Mouse (Mus musculus): ENCODE measurements around the gene Tle4. TPM values are rescaled to one million over a fixed set of nuclear protein-coding genes. Genes with fewer than 3 reads are reported as not detected.
A peak's percentile ranks its signal among the peaks of the same experiment; 100 is the strongest.
"Not testable (repeated sequence)": the region's sequence is repeated elsewhere in the genome, so short reads cannot be mapped to it uniquely, and the experiment has no call there.

Tle4 gene
- polyA plus RNA-seq (2014; fragmentation: Nextera tagmentation; extraction: Ambion mirVana): 17.5 and 21.1 TPM in 2 replicates

DNA sequence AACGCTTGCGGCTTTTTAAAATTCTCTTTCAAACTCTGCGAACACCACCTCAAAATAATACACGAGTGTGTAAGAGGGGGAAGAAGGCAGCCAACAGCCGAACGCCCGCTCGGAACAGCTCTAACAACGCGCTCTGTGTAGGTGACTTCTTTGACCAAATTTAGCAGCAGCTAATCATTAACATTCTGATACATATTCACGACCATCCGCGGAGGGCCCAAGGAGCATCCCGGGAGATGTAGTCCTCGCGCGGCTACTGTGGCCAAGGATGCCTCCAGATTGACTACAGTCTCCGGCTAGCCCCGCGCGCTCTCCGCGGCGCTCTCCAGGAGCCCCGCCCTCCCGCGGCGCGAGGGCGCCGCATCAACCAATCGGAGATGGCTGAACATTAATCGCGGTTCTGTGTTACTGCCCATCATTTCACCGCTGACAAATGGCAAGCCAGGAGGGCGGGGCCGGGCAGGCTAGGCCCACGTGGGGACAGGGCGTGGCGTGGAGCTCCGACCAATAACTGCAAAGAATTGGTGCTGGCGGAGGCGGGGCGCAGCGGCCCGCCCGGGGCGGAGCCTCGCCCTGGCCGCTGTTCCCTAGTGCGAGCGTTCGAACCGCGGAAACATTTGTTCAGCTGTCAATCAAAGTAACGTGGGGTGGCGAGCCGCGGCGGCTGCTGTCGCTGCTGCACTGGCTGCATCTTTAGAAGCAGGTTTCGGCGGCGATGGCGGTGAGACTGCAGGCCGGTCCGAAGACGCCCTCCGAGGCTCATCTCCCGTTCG, at the start of gene Tle4:
Gene Tle4 (minus strand): TSS at position 135 of the 773 bp plus-strand sequence.
- Histone ChIP-seq H3K27ac (ENCODE audit: low read length) (peak within 1 kb of the TSS; percentile 96), H3K4me2 (replicated peaks; ENCODE audit: low read depth, low read length) (peak within 1 kb of the TSS; percentile 73), H3K4me3 (ENCODE audit: low read depth, low read length) (peak within 1 kb of the TSS; percentile 89), H3K9me3 (ENCODE audit: control insufficient read depth, low read depth, low read length) (no peaks in the 10 kb centered on the region), H3K27me3 (ENCODE audit: control insufficient read depth, insufficient read depth, low read length) (no peaks in the 10 kb centered on the region), H3K36me3 (ENCODE audit: control insufficient read depth, insufficient read depth, low read length) (no peaks in the 10 kb centered on the region), H3K9ac (replicated peaks; ENCODE audit: low read depth, low read length) (peak within 1 kb of the TSS; percentile 90), H3K4me1 (ENCODE audit: control insufficient read depth, insufficient read depth, low read length) (peaks cover 4% of the 10 kb centered on the region; the same call in 1 of the 2 replicates)
- peak; percentile 98 for ATAC-seq (ENCODE audit: insufficient number of reproducible peaks, insufficient read depth, low FRiP score, low read depth)
- under 1% methylated on average over 71 of the region's 71 CpGs for WGBS

DNA sequence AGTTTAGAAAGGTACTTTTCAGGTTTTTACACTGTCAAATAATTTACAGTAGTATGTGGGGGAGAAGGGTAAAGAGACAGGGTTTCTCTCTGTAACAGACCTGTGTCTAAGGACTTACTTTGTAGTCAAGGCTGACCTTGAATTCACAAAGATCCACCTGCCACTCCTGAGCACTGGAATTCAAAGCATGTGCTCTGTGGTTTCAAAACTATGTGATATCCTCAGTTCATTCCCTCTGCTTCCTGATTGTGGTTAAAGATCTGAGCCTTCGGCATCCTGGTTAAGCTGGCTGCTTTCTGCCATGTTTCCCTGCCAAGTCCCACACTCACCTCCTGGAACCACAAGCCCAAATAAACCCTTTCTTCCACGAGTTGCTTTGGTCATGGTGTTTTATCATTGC, 47.8 kb upstream of the Tle4 start:
- Histone ChIP-seq H3K27ac (ENCODE audit: low read length) (no peak overlapping the region), H3K4me3 (ENCODE audit: low read depth, low read length) (no peak overlapping the region), H3K36me3 (ENCODE audit: control insufficient read depth, insufficient read depth, low read length) (no peaks in the 10 kb centered on the region), H3K27me3 (ENCODE audit: control insufficient read depth, insufficient read depth, low read length) (no peaks in the 10 kb centered on the region), H3K9me3 (ENCODE audit: control insufficient read depth, low read depth, low read length) (no peaks in the 10 kb centered on the region), H3K9ac (replicated peaks; ENCODE audit: low read depth, low read length) (no peak overlapping the region), H3K4me2 (replicated peaks; ENCODE audit: low read depth, low read length) (no peak overlapping the region), H3K4me1 (ENCODE audit: control insufficient read depth, insufficient read depth, low read length) (no peaks in the 10 kb centered on the region)
- ATAC-seq (ENCODE audit: insufficient number of reproducible peaks, insufficient read depth, low FRiP score, low read depth): no peak
- 66% methylated on average over 2 of the region's 2 CpGs for WGBS

DNA sequence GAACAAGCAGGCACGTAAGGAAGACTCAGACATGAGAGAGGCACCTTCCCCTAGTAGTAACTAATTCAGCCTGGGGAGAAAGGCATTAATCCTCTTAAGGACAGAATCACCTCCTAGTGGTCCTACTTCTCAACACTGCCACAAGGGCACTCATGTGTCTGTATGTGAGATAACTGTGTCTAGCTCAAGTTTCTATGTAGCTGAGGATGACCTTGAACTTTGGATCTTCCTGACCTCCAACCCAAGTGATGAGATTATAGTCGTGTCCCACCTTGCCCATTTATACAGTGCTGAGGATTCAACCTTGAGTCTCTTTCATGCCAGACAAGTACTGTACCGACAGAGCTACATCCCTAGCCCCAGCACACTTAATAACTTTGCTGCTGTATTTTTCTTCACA, 46.9 kb upstream of the Tle4 start:
- Histone ChIP-seq H3K4me3 (ENCODE audit: low read depth, low read length) (no peak overlapping the region), H3K27ac (ENCODE audit: low read length) (no peak overlapping the region), H3K27me3 (ENCODE audit: control insufficient read depth, insufficient read depth, low read length) (no peaks in the 10 kb centered on the region), H3K9ac (replicated peaks; ENCODE audit: low read depth, low read length) (no peak overlapping the region), H3K4me1 (ENCODE audit: control insufficient read depth, insufficient read depth, low read length) (no peaks in the 10 kb centered on the region), H3K36me3 (ENCODE audit: control insufficient read depth, insufficient read depth, low read length) (no peaks in the 10 kb centered on the region), H3K9me3 (ENCODE audit: control insufficient read depth, low read depth, low read length) (no peaks in the 10 kb centered on the region), H3K4me2 (replicated peaks; ENCODE audit: low read depth, low read length) (no peak overlapping the region)
- ATAC-seq (ENCODE audit: insufficient number of reproducible peaks, insufficient read depth, low FRiP score, low read depth): no peak
- WGBS: 84% methylated on average over 3 of the region's 3 CpGs

DNA sequence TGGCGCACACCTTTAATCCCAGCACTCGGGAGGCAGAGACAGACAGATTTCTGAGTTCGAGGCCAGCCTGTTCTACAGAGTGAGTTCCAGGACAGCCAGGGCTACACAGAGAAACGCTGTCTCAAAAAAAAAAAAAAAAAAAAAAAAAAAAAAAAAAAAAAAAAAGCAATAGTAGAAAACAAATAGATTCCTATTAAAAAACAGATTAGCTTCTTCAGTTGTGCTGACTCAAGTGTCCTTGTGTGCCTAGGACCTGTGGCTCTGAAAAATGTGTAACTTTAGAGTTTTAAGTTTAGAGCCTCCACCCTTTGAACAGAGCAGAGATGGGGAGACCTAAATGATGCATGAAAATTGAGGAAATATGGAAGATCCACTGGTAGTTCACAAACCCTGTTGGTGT, 45.2 kb upstream of the Tle4 start:
- not testable (repeated sequence) for H3K27me3 ChIP-seq (ENCODE audit: control insufficient read depth, insufficient read depth, low read length); H3K4me1 ChIP-seq (ENCODE audit: control insufficient read depth, insufficient read depth, low read length); H3K36me3 ChIP-seq (ENCODE audit: control insufficient read depth, insufficient read depth, low read length); H3K27ac ChIP-seq (ENCODE audit: low read length); H3K4me2 ChIP-seq (replicated peaks; ENCODE audit: low read depth, low read length); ATAC-seq (ENCODE audit: insufficient number of reproducible peaks, insufficient read depth, low FRiP score, low read depth); H3K4me3 ChIP-seq (ENCODE audit: low read depth, low read length); H3K9me3 ChIP-seq (ENCODE audit: control insufficient read depth, low read depth, low read length); H3K9ac ChIP-seq (replicated peaks; ENCODE audit: low read depth, low read length)
- 92% methylated on average over 4 of the region's 4 CpGs for WGBS

DNA sequence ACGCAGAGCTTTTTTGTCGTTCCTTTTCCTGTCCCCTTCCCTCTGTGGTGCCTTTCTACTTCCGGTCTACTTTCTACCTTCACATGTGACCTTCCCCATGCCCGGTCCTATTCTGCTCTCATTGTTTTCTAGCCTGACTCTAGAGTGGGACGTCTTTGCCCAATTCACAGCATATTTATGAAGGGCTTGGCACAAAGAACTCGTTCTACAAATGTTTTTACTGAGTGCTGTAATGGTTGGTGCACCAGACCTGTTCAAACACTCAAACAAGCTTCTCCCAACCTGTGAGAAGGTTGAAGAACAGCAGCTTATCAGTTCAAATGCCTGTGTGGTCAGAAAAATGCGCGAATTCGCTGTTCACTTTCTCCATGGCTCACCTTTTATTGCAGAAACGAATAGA, 44.8 kb upstream of the Tle4 start:
- H3K36me3 ChIP-seq (ENCODE audit: control insufficient read depth, insufficient read depth, low read length): no peaks in the 10 kb centered on the region
- 81% methylated on average over 10 of the region's 10 CpGs for WGBS
- no peak overlapping the region for H3K4me2 ChIP-seq (replicated peaks; ENCODE audit: low read depth, low read length)
- no peaks in the 10 kb centered on the region for H3K27me3 ChIP-seq (ENCODE audit: control insufficient read depth, insufficient read depth, low read length)
- no peak overlapping the region for H3K9ac ChIP-seq (replicated peaks; ENCODE audit: low read depth, low read length)
- H3K4me3 ChIP-seq (ENCODE audit: low read depth, low read length): no peak overlapping the region
- ATAC-seq (ENCODE audit: insufficient number of reproducible peaks, insufficient read depth, low FRiP score, low read depth): no peak
- no peaks in the 10 kb centered on the region for H3K9me3 ChIP-seq (ENCODE audit: control insufficient read depth, low read depth, low read length)
- H3K4me1 ChIP-seq (ENCODE audit: control insufficient read depth, insufficient read depth, low read length): no peaks in the 10 kb centered on the region
- no peak overlapping the region for H3K27ac ChIP-seq (ENCODE audit: low read length)

DNA sequence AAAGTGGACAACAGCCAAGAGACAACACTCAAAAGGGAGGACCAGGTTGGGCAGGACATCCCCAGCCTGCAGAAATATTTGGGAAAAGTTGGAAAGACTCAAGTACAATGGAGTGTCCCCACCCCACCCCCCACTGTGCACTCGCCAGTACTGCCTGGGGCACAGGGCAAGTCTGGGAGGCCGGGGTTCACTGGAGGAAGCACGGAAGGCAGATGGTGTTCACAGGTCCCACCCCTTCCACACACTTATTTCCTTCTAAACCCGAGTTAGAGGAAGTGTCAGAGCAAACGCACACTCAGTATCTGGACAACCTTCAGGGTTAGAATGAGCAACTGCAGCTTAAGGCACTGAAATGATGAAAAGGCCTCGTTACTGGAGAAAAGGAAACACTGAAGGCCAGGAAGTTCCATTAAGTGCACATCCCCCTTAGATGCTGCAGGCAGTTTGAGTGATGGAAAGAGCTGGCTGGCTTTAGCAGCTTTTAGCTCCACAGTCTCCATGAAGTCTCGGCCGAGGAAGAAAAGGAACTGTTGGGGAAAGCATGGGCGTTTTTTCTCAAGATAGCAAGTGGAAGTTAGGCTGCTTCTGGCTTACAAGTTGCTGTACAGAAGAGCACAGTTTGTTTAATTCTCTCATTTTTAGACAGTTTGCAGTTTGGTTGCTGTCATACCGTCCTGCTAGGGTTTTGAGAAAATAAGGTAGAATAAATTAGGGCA, 37.5 kb upstream of the Tle4 start:
- H3K27me3 ChIP-seq (ENCODE audit: control insufficient read depth, insufficient read depth, low read length): no peaks in the 10 kb centered on the region
- 23% methylated on average over 10 of the region's 10 CpGs for WGBS
- no peak for ATAC-seq (ENCODE audit: insufficient number of reproducible peaks, insufficient read depth, low FRiP score, low read depth)
- H3K27ac ChIP-seq (ENCODE audit: low read length): no peak overlapping the region
- H3K4me1 ChIP-seq (ENCODE audit: control insufficient read depth, insufficient read depth, low read length): no peaks in the 10 kb centered on the region
- no peaks in the 10 kb centered on the region for H3K9me3 ChIP-seq (ENCODE audit: control insufficient read depth, low read depth, low read length)
- H3K4me3 ChIP-seq (ENCODE audit: low read depth, low read length): no peak overlapping the region
- H3K4me2 ChIP-seq (replicated peaks; ENCODE audit: low read depth, low read length): no peak overlapping the region
- no peak overlapping the region for H3K9ac ChIP-seq (replicated peaks; ENCODE audit: low read depth, low read length)
- no peaks in the 10 kb centered on the region for H3K36me3 ChIP-seq (ENCODE audit: control insufficient read depth, insufficient read depth, low read length)

DNA sequence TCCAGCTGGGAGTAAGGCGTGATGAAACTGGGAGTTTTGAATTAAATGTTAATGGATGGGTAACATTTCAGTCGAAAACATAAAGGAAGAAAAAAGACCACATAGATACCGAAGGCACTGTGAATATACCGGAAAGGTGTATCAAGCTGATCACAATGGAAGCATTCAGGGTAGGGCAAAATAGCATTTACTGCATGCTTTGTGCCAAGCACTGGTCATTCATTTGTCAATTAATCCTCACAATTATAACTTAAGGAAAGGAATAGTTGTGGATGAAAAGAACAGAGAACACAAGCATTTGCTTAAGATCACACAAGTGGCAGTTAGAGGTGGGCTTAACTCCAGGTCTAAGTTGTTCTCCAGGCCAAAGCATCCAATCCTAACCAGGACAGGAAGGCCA, 25.5 kb upstream of the Tle4 start:
- no peaks in the 10 kb centered on the region for H3K9me3 ChIP-seq (ENCODE audit: control insufficient read depth, low read depth, low read length)
- no peak overlapping the region for H3K4me2 ChIP-seq (replicated peaks; ENCODE audit: low read depth, low read length)

DNA sequence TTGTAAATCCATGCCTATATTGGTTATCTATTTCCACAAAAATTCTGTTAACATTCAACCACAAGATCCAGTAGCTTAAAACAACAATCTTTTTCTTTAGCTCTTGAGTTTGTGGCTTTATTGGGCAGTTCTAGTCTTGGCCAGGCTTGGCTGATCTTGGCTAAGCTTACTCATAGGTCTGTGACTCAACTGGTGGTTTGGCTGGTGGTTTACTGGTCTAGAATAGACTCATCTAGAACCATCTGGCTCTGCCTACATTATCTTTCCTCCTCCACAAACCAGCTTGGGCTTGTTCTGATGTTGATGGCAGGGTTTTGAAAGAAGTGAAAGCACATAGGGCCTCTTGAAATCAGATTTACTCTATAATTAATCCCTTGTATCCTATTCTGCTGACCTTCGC, 22.7 kb upstream of the Tle4 start:
- WGBS: 95% methylated on average over 1 of the region's 1 CpGs
- Histone ChIP-seq H3K27ac (ENCODE audit: low read length) (no peak overlapping the region), H3K4me3 (ENCODE audit: low read depth, low read length) (no peak overlapping the region), H3K9me3 (ENCODE audit: control insufficient read depth, low read depth, low read length) (no peaks in the 10 kb centered on the region), H3K36me3 (ENCODE audit: control insufficient read depth, insufficient read depth, low read length) (no peaks in the 10 kb centered on the region), H3K4me1 (ENCODE audit: control insufficient read depth, insufficient read depth, low read length) (no peaks in the 10 kb centered on the region), H3K4me2 (replicated peaks; ENCODE audit: low read depth, low read length) (no peak overlapping the region), H3K27me3 (ENCODE audit: control insufficient read depth, insufficient read depth, low read length) (no peaks in the 10 kb centered on the region), H3K9ac (replicated peaks; ENCODE audit: low read depth, low read length) (no peak overlapping the region)
- no peak for ATAC-seq (ENCODE audit: insufficient number of reproducible peaks, insufficient read depth, low FRiP score, low read depth)

More for the DNA sequence above, 25.5 kb upstream of the Tle4 start:
- H3K4me3 ChIP-seq (ENCODE audit: low read depth, low read length): no peak overlapping the region
- no peak overlapping the region for H3K27ac ChIP-seq (ENCODE audit: low read length)
- WGBS: 65% methylated on average over 4 of the region's 4 CpGs
- H3K9ac ChIP-seq (replicated peaks; ENCODE audit: low read depth, low read length): no peak overlapping the region
- H3K4me1 ChIP-seq (ENCODE audit: control insufficient read depth, insufficient read depth, low read length): no peaks in the 10 kb centered on the region
- no peak for ATAC-seq (ENCODE audit: insufficient number of reproducible peaks, insufficient read depth, low FRiP score, low read depth)
- H3K36me3 ChIP-seq (ENCODE audit: control insufficient read depth, insufficient read depth, low read length): no peaks in the 10 kb centered on the region
- H3K27me3 ChIP-seq (ENCODE audit: control insufficient read depth, insufficient read depth, low read length): no peaks in the 10 kb centered on the region

All from stomach, embryonic 14.5 days (tissue).